Mouse (Mus musculus): ENCODE results near the gene Rab6b.

DNA sequence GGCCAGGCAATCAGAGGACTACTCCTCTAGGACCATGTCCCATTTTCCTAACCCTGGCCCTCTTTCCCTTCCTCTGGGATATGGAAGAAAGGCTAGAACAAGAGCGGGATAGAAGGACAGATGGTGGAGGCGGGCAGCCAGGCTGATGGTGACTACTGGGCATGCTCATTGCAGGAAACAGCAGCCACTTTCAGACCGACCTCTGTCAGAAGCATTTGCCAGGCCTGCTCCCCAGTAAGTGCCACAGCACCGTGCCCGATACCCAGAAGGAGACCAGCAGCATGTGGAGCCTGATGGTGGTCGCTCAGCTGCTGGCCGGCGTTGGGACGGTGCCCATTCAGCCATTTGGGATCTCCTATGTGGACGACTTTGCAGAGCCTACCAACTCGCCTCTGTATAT lies 43.9 kb upstream of the Rab6b start:
- TF ChIP-seq CTCF (IDR thresholded peaks at IDR 0.05; ENCODE audit: control insufficient read depth, insufficient read depth, insufficient read length) (no peak), MYOD1 (IDR thresholded peaks at IDR 0.05; ENCODE audit: control insufficient read depth, insufficient read length, low read depth) (no peak), FOSL1 (IDR thresholded peaks at IDR 0.05; ENCODE audit: insufficient read depth, low read length, poor library complexity, severe bottlenecking) (no peak), USF1 (IDR thresholded peaks at IDR 0.05; ENCODE audit: low read depth) (no peak)

Data from C2C12 (cell line).